ENCODE assay signal across 9 mouse cellular contexts in the genomic region with DNA sequence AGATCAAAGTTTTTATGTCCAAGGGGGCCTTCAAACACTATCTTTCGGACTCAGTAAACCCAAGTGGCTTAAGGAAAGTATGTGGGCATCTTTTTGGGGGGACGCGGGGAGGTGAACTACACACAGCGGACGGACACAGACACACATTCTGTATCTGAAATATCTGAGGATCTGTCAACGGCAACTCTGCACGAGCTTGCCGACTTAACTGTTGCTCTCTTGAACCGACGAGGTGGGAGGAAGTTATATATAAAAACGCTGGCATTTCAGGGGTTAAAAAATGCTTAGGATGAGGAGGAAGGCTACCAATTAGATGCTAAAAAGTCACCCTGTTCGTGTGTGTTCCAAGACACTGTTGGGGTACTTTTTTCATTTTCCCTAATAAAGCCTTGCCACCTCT. TPM values are rescaled to one million over a fixed set of nuclear protein-coding genes. Genes with fewer than 3 reads are reported as not detected.
DNase-seq lines count a peak whose midpoint lies in the region; ATAC-seq and TF ChIP-seq lines count a peak whose summit lies in the region.
"Had no signal": no experiment of that assay in that cellular context is flagged by ENCODE, and none has a peak within 500 bp of the region (broad histone marks: within the 10 kb centered on the region; RNA-seq: fewer than 3 reads in every experiment).

No protein-coding gene starts in this region.

- TF ChIP-seq CTCF in layer of hippocampus, adult 2 months (conservative IDR thresholded peaks at IDR 0.05), result no peak
- TF ChIP-seq CTCF in cortical plate, adult 2 months (IDR thresholded peaks at IDR 0.05; ENCODE audit: extremely low read depth, insufficient read depth, low read length), result no peak
- TF ChIP-seq CTCF in midbrain, postnatal 0 days (IDR thresholded peaks at IDR 0.05), result no peak

- peaks cover 1% of the 10 kb centered on the region; the same call in 1 of the 2 replicates for H3K4me1 ChIP-seq in cortical plate, adult 2 months (ENCODE audit: control insufficient read depth, insufficient read depth, low read length)
- peaks cover 10% of the 10 kb centered on the region for H3K4me1 ChIP-seq in hindbrain, embryonic 16.5 days (ENCODE audit: control insufficient read depth, insufficient read depth, low read depth, low read length)
- no peaks in the 10 kb centered on the region for H3K4me1 ChIP-seq in midbrain, postnatal 0 days (ENCODE audit: insufficient read depth, low read length)

- H3K4me2 ChIP-seq in hindbrain, embryonic 16.5 days (ENCODE audit: low read length), result peak overlapping the region; percentile 69
- peak overlapping the region; percentile 68 for H3K4me2 ChIP-seq in midbrain, postnatal 0 days (ENCODE audit: low read depth, low read length, poor library complexity, severe bottlenecking)

- no peak for DNase-seq in layer of hippocampus, adult 2 months (ENCODE audit: low spot score in 2 of 2)
- no peak for DNase-seq in layer of hippocampus, adult 8-10 months (ENCODE audit: low spot score in 2 of 2)
- DNase-seq in midbrain, postnatal 0 days (ENCODE audit: low spot score), result no peak
- no peak for DNase-seq in thymus, postnatal 36 days
- no peak for DNase-seq in layer of hippocampus, adult 11-12 months (ENCODE audit: low spot score)
- no peak for DNase-seq in thymus, postnatal 0 days (ENCODE audit: low spot score)

- H3K4me3 ChIP-seq in layer of hippocampus, adult 2 months, result peak overlapping the region; percentile 100
- H3K4me3 ChIP-seq in cortical plate, adult 2 months (ENCODE audit: insufficient read depth, low read length), result peak overlapping the region; percentile 95
- peak overlapping the region; percentile 100 for H3K4me3 ChIP-seq in hindbrain, embryonic 16.5 days (ENCODE audit: low read length)
- peak overlapping the region; percentile 98 for H3K4me3 ChIP-seq in midbrain, postnatal 0 days (ENCODE audit: low read depth, low read length)

- TF ChIP-seq POLR2A in cortical plate, adult 2 months (IDR thresholded peaks at IDR 0.05; ENCODE audit: extremely low read depth, insufficient read depth, low read length), result no peak

- H3K9ac ChIP-seq in hindbrain, embryonic 16.5 days (ENCODE audit: low read depth, low read length), result peak overlapping the region; percentile 98
- peak overlapping the region; percentile 90 for H3K9ac ChIP-seq in midbrain, postnatal 0 days (replicated peaks; ENCODE audit: low read length, poor library complexity, severe bottlenecking)

- H3K27me3 ChIP-seq in hindbrain, embryonic 16.5 days (replicated peaks; ENCODE audit: control insufficient read depth, insufficient read depth, low read length), result no peaks in the 10 kb centered on the region
- no peaks in the 10 kb centered on the region for H3K27me3 ChIP-seq in midbrain, postnatal 0 days (ENCODE audit: insufficient read depth, low read length)

- H3K9me3 ChIP-seq in hindbrain, embryonic 16.5 days (ENCODE audit: control insufficient read depth, low read length), result no peaks in the 10 kb centered on the region
- no peaks in the 10 kb centered on the region for H3K9me3 ChIP-seq in midbrain, postnatal 0 days (ENCODE audit: low read length)

- WGBS in hindbrain, embryonic 16.5 days, result 43% methylated on average over 12 of the region's 12 CpGs
- 44% methylated on average over 12 of the region's 12 CpGs for WGBS in midbrain, postnatal 0 days

- ATAC-seq in hindbrain, embryonic 16.5 days, result no peak
- no peak for ATAC-seq in midbrain, postnatal 0 days (ENCODE audit: low FRiP score)

- H3K36me3 ChIP-seq in hindbrain, embryonic 16.5 days (ENCODE audit: control insufficient read depth, insufficient read depth, low read length), result peaks cover 2% of the 10 kb centered on the region; the same call in 1 of the 2 replicates
- H3K36me3 ChIP-seq in midbrain, postnatal 0 days (ENCODE audit: insufficient read depth, low read length), result peaks cover 4% of the 10 kb centered on the region

- H3K27ac ChIP-seq in layer of hippocampus, adult 2 months, result peak overlapping the region; percentile 98
- H3K27ac ChIP-seq in cortical plate, adult 2 months (ENCODE audit: insufficient read depth, low read length), result no peak overlapping the region
- no peak overlapping the region; the same call in 1 of the 2 replicates for H3K27ac ChIP-seq in hindbrain, embryonic 16.5 days (ENCODE audit: low read depth, low read length)
- H3K27ac ChIP-seq in midbrain, postnatal 0 days (ENCODE audit: low read depth, low read length), result no peak overlapping the region

RNA-seq across cellular contexts. Expression of gene Fam76a, which starts 0.9 kb away (rescaled TPM):
- total RNA-seq in layer of hippocampus, adult 2 months (2021), result 10 to 100 TPM; 51.2 to 54.5 TPM
- total RNA-seq in layer of hippocampus, adult 8-10 months (2022), result 10 to 100 TPM; 47.4 to 67.7 (median 53.2) TPM
- 40.2 and 40.3 TPM in 2 replicates for polyA plus RNA-seq in cortical plate, adult 2 months (2012; rRNA removed)
- polyA plus RNA-seq in hindbrain, embryonic 16.5 days (2015; fragmentation: Nextera tagmentation; extraction: Ambion mirVana), result 33.5 and 40.6 TPM in 2 replicates
- total RNA-seq in midbrain, postnatal 0 days (2014; rRNA removed), result 16.6 and 21.0 TPM in 2 replicates
- 31.0 and 38.2 TPM in 2 replicates for polyA plus RNA-seq in midbrain, postnatal 0 days (2015; fragmentation: Nextera tagmentation; extraction: Ambion mirVana)
- polyA plus RNA-seq in thymus, postnatal 0 days (2015; fragmentation: Nextera tagmentation; extraction: Ambion mirVana), result 45.4 and 52.4 TPM in 2 replicates

RNA-seq across cellular contexts. Expression of gene Stx12, which starts 37.2 kb away (rescaled TPM):
- total RNA-seq in layer of hippocampus, adult 2 months (2021), result 100 to 1,000 TPM; 105 to 108 TPM
- 100 to 1,000 TPM in 2 of 4 experiments, 10 to 100 TPM in 2; 97.1 to 116 (median 106) TPM for total RNA-seq in layer of hippocampus, adult 8-10 months (2022)
- 92.3 and 96.3 TPM in 2 replicates for polyA plus RNA-seq in cortical plate, adult 2 months (2012; rRNA removed)
- 151 and 156 TPM in 2 replicates for polyA plus RNA-seq in hindbrain, embryonic 16.5 days (2015; fragmentation: Nextera tagmentation; extraction: Ambion mirVana)
- 142 and 153 TPM in 2 replicates for total RNA-seq in midbrain, postnatal 0 days (2014; rRNA removed)
- 151 and 158 TPM in 2 replicates for polyA plus RNA-seq in midbrain, postnatal 0 days (2015; fragmentation: Nextera tagmentation; extraction: Ambion mirVana)
- polyA plus RNA-seq in thymus, postnatal 0 days (2015; fragmentation: Nextera tagmentation; extraction: Ambion mirVana), result 36.0 and 37.2 TPM in 2 replicates

RNA-seq across cellular contexts. Expression of gene Fgr, which starts 52.4 kb away (rescaled TPM):
- under 1 TPM in 1 of 2 experiments, not detected in 1; 0.12 TPM for total RNA-seq in layer of hippocampus, adult 2 months (2021)
- 1 to 10 TPM in 2 of 4 experiments, under 1 TPM in 1, not detected in 1; 0.19 to 3.9 (median 3.4) TPM for total RNA-seq in layer of hippocampus, adult 8-10 months (2022)
- polyA plus RNA-seq in cortical plate, adult 2 months (2012; rRNA removed), result 0.11 and 0.15 TPM in 2 replicates
- 0.16 and 0.23 TPM in 2 replicates for polyA plus RNA-seq in hindbrain, embryonic 16.5 days (2015; fragmentation: Nextera tagmentation; extraction: Ambion mirVana)
- 0.33 and 0.47 TPM in 2 replicates for total RNA-seq in midbrain, postnatal 0 days (2014; rRNA removed)
- 0.19 TPM in 1 of 2 replicates, not detected in the other for polyA plus RNA-seq in midbrain, postnatal 0 days (2015; fragmentation: Nextera tagmentation; extraction: Ambion mirVana)
- 6.0 and 7.8 TPM in 2 replicates for polyA plus RNA-seq in thymus, postnatal 0 days (2015; fragmentation: Nextera tagmentation; extraction: Ambion mirVana)
- total RNA-seq: layer of hippocampus, postnatal 14 days had no signal
